Mouse (Mus musculus) megakaryocyte-erythroid progenitor cell, adult 5-6 weeks (primary cell): ENCODE data around the gene Unc45a. TPM values are rescaled to one million over a fixed set of nuclear protein-coding genes. Genes with fewer than 3 reads are reported as not detected.

Experiments used
- ATAC-seq: replicated peaks from 2 replicates; pipeline ENCODE4 v1.8.0; 2016; ENCODE audit warnings: mild to moderate bottlenecking, inconsistent platforms; ENCODE audit not compliant: severe bottlenecking, poor library complexity, low FRiP score, low TSS enrichment
- total RNA-seq, 2 experiments: library from RNA; stranded (forward) in 1 of 2; stranded (reverse) in 1 of 2; fragments of 200-1000, 215-1000 nt in 1 of 2; fragments of >200 nt in 1 of 2; fragmentation: Nextera tagmentation in 1 of 2; gene quantifications; 2 replicates each; pipeline ENCODE4 v1.2.3; 2014 to 2017

The Unc45a gene
- 11.2 and 24.2 TPM in 2 replicates for total RNA-seq (2014; fragmentation: Nextera tagmentation)
- total RNA-seq (2017): 20.1 and 23.2 TPM in 2 replicates

DNA sequence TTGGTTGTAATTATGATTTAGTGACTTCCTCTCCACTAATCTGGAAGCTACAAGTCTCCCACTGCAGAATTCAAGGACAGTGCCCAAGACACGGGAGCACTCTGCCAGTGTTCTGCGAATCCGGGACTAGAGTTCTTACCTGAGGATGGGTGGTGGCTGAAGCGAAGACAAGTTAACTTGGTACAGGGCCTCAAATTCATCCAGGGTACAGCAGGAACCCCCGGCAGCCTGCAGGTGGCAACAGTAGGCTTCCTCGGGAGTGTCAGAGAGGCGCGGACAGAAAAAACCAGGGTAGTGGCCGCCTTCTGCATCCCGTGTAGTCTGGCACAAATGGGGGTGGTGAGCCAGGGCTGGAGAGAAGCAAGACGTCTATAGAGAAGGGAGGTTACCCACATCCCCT is at the start of gene Unc45a:
Gene Unc45a, minus strand, starts transcription at position 213 of the 400 bp plus-strand sequence.
- ATAC-seq: peak; percentile 64

DNA sequence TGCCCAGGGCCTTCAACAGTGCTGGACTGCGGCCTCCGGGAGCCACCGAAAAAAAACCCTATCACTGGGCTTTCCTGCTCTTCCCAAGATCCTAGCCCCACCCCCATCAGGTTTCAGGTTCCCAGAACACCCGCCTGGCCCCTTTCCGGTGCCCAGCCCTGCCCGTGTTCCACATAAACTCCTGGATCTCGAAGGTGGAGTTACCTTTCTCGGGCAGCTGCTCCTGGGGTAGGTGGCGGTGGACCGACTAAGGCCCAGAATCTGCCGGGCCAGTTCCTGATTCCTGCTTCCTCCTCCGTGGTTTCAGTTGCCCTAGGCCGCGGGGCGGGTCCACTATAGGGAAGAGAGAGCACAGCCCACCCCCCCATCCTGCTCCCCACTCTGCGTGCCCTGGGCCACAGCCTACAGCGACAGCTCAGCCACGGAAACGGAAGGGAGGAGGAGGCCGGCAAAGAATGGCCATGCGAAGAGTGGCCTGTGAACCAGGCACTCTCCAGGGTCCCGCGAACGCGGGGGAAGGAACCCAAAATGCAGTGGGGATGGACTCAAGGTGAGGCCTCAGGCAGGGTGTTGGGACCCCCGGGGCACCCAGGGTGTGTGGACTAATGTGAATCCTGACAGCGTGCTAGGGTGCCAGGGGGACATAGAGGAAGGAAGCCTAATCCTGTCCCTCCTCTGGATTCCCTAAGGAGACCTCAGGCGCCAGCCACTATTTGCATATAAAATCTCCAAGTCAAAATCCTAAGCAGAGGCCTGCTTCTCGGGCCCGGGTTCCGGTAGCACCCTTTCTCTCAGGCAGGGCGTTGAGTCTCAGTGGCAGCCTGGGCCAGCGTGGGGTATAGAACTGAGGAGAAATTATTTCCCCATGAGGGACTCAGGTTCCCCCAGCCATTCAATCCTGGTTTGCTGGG is 47.1 kb upstream of the Unc45a start, which contains the start of gene Fes:
Gene Fes, minus strand, starts transcription at position 314 of the 911 bp plus-strand sequence.
- ATAC-seq: no peak

DNA sequence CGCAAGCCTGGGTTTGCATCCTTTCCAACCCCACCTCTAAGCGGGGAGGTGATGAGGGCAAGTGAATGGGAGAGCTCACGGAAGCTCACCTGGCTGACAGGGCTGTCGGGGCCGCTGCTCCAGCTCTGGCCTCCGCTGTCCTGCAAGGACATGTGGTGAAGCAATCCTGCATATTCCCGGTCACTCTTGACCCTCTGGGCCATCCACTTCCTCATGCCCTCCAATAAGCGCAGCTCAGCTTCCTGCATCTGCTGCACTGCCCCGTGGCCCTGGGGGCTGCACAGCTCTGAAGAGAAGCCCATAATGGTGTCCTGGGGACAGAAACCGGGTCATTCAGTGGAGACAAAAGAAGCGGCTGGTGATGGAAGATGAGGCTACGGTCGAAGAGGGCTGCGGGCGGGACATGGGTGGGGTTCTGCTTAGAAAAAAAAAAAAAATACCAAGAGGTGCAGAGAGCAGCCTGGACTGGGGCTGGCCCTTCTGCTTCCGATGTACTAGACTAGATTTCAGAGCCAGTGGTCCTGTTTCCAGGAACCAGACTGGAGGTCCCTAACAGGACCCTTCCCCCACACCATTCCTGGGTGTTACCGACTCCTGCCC is 46.3 kb upstream of the Unc45a start:
- ATAC-seq: peak; percentile 19; the same call in 1 of the 2 replicates

DNA sequence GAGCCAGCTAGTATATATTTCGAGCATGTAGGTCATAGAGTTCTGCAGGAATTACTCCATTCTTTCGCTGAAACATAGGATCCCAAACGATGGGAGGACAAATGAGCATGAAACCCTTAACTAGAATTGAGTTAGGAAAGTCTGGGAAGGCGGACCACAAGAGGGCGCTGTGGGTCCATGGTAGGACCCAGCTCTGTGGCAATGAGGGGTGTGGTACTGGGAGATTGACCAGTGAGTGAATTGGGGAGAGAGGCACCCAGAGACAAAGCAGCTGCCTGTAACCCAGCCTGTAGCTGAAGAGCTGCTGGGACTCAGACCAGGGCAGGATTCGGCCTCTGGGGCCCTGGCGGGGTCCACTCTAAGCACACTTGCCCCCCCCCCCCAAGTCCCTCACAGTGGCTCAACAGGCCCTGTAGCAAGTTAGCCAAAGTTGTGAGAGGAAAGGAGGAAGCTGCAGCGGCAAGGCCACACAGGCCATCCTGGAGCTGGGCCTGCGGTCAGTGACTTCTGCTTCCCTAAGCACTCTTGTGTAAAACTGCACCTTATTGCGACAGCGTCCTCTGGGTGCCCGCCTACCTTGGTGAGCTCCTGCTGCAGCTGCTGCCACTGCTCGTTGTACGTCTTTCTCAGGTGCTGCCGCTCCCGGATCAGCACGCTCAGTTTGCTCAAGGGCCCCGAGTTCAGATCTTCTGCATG is 45.6 kb upstream of the Unc45a start:
- peak; percentile 56 for ATAC-seq

DNA sequence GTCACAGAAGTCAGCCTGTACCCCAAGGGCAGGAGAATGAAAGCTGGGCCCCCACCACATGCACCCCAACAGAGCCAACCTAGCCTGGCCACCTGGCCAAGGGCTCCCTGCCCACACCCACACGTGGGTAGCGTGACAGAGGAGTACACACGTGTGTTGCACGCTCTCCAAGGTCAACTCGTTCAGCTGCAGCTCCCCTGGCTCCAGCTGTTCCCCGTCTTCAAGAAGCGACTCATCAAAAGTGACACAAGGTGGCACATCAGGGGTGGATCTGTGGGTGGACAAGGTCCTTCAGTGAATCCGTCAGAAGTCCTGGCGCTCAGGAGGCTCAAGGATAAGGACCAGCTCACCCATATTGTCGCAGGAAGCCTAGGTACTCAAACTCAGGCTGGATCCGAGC is 42.1 kb upstream of the Unc45a start:
- no peak for ATAC-seq

DNA sequence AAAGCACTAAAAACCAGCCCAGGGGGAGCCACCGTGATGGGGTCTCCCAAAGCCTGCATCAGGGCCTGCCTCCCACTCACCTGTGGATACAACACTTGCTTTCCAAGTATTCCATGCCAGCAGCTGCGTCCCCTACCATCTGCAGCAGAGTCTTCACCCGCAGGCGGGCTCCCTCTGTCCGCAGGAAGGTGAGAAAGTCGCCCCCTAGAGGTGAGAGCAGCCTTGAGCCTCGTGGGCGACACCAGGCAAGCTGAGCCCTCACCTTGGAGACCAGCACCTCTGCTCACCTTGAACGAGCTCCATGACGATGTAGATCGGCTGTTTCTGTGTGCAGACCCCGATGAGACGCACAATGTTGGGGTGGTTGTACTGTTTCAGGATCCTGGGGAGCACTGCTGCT is 38.7 kb upstream of the Unc45a start:
- no peak for ATAC-seq

DNA sequence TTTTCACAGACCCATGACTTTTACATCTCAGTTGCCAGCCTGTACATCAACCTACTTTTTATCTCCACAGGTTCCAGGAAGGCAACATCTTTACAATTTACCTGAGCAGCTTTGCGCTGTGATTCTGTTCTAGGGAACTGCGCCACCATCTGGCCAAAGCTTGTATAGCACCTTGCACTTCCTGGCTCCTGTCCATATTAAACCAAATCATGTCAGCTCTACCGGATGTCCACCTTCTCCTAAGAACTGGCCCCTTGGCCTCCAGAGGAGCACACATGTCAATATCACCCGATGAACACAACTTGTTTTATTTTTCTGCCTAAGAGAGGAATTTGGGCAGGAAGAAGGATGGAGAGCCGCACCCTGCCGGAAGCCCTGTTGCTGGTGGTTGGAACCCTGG is 36.7 kb upstream of the Unc45a start:
- ATAC-seq: no peak

DNA sequence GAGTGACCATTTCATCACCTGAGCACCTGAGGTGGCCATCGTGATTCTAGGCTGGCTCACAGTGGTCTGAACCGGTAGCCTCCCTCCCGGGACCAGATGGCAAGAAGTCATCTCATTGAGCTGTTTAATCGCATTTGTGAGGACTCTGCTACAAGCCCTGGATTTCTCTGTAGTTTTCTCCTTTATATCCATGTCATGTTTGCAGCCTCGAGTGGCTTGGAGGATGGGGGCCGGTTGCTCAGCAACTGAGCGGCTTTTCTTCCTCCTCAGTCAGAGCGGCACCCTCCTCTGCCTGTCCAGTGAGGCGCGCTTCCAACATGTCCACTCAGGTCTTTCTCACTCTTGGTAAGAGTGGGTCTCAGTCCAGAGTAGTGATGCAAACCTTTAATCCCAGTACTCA is 35.4 kb upstream of the Unc45a start:
- no peak for ATAC-seq

DNA sequence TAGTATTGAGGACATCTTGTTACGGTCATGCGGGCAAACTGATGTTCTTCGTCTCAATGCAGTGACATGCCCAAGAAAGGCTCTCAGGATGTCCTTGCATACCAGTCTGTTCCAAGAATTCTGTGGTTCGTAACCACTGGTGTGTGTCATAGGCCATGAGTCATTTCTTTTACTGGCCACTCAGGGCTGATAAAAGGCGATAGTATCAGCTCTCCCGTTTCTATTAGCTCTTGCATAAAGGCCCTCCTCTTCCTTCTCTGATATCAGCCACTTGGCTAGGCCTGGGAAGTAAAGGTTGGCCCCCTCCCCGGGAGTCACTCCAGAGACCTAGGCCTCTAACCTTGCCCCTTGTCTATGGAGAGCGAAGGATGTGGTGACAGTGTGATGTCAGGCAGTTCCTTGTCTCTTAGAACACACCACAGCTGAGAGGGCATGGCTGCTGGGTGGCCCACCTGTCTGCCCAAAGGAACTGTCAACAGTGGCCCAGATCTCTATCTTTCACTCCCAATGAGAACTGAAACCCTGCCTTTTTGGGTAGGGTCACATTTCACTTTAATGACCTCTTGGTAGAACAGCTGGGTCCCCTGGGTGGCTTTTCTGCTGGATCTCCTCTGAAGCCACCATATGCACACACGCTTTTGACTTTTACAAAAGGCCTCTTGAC is 34.7 kb upstream of the Unc45a start:
- ATAC-seq: no peak

DNA sequence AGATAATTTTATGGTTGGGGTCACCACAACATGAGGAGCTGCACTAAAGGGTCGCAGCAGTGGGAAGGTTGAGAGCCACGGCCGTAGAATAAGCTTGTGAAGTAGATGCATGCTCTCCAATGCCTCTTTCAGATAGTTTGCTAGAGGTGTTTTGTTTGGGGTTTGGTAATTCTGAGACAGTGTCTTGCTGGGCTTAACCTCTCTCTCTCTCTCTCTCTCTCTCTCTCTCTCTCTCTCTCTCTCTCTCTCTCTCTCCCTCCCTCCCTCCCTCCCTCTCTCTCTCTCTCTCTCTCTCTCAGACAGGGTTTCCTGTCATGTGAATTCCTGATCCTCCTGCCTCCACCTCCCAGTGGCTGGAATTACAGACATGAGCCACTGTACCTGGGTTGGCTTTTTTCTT is 33.9 kb upstream of the Unc45a start:
- no peak for ATAC-seq

DNA sequence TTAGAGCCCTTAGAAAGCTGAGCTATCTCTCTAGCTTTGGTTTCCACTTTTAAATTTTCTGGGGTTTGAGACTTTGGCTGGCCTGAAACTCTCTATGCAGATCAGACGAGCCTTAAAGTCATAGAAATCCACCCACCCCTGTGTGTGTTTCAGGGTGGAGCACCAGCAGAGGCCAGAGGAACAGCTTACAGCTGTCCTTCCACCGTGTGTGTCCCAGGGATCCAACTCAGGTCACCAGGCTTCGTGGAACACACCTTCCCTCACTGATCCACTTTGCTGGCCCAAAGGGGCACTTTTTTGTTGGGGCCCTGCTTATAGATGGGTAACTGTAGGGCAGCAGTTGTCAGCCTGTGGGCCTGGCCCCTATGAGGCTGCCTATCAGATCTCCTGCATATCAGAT is 33.5 kb upstream of the Unc45a start:
- no peak for ATAC-seq

DNA sequence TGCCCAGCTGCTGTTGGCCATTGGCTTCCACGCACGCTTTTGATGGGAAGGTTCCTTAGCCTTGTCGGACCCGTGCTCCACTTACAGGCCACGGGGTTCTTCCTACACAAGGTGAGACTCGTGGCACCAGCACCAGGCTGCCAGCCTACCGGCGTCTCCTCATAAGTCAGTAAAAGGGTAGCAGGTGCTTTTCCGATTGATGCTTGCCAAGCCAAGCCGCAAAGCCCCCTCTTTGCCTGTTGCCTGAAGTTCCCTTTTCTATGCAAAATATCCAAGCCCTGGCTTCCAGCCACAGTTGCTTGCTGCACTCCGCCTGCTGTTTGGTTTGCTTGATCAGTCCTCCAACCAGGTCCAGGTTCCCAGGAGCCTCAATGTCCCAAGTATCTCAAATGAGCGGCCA is 33.0 kb upstream of the Unc45a start:
- peak; percentile 15; the same call in 1 of the 2 replicates for ATAC-seq

DNA sequence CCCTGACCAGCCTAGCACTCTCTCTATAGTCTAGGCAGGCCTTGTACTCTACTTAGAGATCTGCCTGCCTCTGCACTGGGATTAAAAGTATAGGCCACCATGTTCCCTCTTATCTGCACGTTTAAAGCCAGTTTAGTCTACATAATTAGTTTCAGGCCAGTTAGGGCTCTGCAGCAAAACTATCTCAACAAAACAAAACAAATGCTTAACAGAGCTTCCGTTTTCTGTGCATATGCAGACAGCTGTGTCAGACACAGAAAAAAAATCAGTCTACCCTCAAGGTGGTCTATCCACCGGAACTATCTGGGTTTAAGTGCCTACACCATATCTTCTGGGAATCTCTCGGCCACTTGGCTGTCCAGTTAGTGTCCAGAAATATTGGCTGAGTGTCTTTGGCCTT is 32.5 kb upstream of the Unc45a start:
- no peak for ATAC-seq

DNA sequence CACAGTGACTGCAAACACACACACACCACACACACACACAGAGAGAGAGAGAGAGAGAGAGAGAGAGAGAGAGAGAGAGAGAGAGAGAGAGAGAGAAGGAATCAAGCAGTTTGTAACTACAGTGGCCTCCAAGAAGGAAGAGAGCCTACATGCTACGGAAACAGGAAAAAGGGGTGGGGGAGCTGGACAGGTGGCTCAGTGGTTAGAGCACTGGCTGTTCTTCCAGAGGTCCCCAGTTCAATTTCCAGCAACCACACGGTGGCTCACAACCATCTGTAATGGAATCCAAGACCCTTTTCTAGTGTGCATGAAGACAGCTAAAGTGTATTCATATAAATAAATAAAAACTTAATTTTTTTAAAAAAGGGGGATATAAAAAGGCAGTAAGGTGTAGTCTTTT is 31.9 kb upstream of the Unc45a start:
- ATAC-seq: no peak

DNA sequence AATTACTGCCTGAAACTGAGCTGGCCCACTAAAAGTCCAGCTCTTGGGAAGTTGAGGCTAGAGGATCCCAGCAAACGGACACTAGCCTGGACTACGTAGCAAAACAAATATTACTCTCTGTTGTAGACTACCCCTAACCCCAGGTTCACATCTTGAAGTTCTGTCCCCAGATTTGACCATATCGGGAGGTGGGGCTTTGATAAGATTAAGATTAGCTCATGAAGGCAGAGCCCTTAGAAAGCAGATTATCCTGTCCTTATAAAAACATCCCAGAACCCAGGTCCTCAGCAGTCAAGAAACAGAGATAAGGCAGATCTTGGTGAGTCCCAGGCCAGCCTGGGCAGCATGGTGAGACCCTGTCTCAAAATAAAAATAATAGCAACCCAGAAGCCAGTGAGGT is 31.4 kb upstream of the Unc45a start:
- no peak for ATAC-seq

DNA sequence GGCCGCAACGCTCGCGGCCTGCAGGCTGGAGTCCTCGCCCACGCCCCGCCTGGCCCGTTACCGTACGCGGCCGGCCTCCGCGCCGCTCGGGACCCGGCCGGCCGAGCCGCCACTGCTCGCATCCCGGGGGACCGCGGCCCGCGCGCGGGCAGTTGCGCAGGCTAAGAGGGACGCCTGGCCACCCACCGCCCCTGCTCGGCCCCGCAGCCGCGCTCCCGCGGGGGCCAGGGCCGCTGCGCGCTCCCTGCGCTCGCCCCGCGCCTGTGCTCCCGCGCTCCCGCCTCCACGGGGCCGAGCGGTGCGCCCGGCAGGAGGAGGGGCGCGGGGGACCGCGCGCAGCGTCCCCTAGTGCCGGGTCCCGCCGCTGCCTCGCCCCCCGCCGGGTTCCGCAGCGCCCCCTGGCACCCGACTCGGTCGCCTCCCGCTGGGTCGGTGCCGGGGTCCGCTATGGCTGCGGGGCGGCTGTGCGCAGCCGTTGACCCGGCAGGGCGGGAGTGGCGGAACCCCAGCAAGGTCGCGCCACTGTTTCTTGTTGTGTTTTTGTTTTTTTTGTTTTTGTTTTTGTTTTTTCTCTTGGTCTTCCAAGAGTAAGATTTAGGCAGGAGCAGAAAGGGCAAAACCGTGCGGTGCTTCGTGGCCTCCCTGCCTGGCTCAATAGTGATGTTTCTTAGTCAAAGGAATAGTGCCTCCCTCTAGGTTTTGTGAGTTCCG is 30.4 kb upstream of the Unc45a start, which contains the start of gene Man2a2:
Gene Man2a2, minus strand, starts transcription at position 335 of the 711 bp plus-strand sequence.
- ATAC-seq: no peak

DNA sequence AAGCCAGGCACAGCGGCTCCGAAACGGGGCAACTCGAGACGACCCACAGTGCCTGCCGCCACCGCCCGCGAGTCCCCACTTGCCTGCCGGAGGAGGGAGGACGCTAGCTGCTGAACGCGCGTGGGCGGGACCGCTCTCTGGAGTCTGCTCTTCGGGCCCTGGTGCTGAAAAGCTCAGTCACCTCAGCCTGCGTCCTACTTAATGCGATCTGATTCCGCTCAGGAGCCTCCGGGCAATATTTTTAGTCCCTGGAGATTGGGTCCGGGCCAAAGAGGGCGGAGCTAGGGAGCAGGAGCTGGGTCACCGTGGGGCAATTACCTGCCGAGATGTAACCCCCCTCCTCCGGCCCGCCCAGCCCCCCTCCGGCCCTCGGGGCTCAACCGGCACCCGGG is 29.8 kb upstream of the Unc45a start:
- peak; percentile 63 for ATAC-seq

DNA sequence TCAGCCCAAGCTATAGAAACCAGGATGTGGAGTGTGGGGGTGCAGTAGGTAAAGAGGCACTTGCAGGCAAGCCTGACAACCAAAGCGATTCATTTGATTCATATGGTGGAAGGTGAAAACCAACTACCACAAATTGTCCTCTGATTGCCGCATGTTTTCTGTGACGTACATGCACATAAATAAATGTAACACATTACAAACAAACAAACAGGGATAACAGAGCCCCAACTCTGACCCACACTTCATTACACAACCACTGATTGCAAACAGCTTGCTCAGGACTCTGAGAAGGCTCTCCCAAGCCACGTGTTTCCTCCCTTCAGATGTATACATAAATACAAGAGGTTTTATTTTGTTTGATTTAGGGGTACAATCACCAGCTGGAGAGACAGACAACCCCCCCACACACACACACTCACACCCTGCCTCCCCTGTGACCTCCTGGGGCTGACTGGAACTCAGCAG is 29.2 kb upstream of the Unc45a start:
- no peak for ATAC-seq

DNA sequence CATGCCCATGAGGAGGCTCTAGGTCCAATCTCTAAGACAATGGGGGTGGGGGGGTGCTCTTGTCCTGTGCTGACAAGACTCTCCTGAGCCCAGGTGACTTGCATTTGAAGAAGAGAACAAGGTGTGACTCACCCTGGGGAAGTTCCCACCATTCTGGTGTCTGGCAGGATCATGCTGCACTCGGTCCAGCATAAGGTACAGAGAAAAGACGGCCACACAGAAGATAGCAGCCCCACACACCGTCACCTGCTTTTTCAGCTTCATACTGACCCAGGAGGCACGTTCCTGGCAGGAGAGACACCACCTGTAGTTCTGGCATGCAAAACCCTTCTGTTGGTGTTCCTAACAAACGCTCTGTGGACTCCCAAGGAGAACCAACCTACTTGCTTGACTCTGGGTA is 28.7 kb upstream of the Unc45a start:
- no peak for ATAC-seq
